Mouse (Mus musculus) adrenal gland (tissue): ENCODE results near the gene Pou6f1.
"Not testable (repeated sequence)": the region's sequence is repeated elsewhere in the genome, so short reads cannot be mapped to it uniquely, and the experiment has no call there.

Experiments used
- intact Hi-C: fragments of 180-260 bp; cut with DNase I; formaldehyde crosslinking; loops from one replicate; pipeline ENCODE4 v1.15.1; 2025

Pou6f1 gene

GRCm38 (mm10) chr15:100580108-100580507 is 19.7 kb downstream of the Pou6f1 start:
- intact Hi-C loops = no loop called here

- intact Hi-C loops = no loop called here
Measured at GRCm38 (mm10) chr15:100577972-100578371, 21.8 kb downstream of the Pou6f1 start.

- intact Hi-C loops = no loop called here
Measured at GRCm38 (mm10) chr15:100576810-100577209, 23.0 kb downstream of the Pou6f1 start.

GRCm38 (mm10) chr15:100576392-100576791 is 23.4 kb downstream of the Pou6f1 start:
- intact Hi-C loops = no loop called here

- intact Hi-C loops = no loop called here
Measured at GRCm38 (mm10) chr15:100575366-100575765, 24.4 kb downstream of the Pou6f1 start.

GRCm38 (mm10) chr15:100574378-100574777 is 25.4 kb downstream of the Pou6f1 start:
- intact Hi-C loops = no loop called here

GRCm38 (mm10) chr15:100573946-100574345 is 25.8 kb downstream of the Pou6f1 start:
- intact Hi-C loops = no loop called here

- intact Hi-C loops = no loop called here
Measured at GRCm38 (mm10) chr15:100569239-100569638, 30.5 kb downstream of the Pou6f1 start.

- intact Hi-C loops = no loop called here
Measured at GRCm38 (mm10) chr15:100566531-100566930, 33.3 kb downstream of the Pou6f1 start.

GRCm38 (mm10) chr15:100557705-100558433 is 41.9 kb downstream of the Pou6f1 start:
- intact Hi-C loops = no loop called here

GRCm38 (mm10) chr15:100556378-100556777 is 43.4 kb downstream of the Pou6f1 start:
- intact Hi-C loops = no loop called here

GRCm38 (mm10) chr15:100555965-100556364 is 43.8 kb downstream of the Pou6f1 start:
- intact Hi-C loops = no loop called here

- intact Hi-C loops = loop anchor here (5.0 kb wide), 1 partner anchor 61 kb away; no protein-coding TSS in a partner anchor
Measured at GRCm38 (mm10) chr15:100551326-100552307, 48.2 kb downstream of the Pou6f1 start, which contains the start of gene Tfcp2. Gene Tfcp2 (minus strand): TSS chr15:100552008.

- intact Hi-C loops = loop anchor here (5.0 kb wide), 1 partner anchor 62 kb away; no protein-coding TSS in a partner anchor
Measured at GRCm38 (mm10) chr15:100550280-100550679, 49.5 kb downstream of the Pou6f1 start.

GRCm38 (mm10) chr15:100543651-100544030 is 56.1 kb downstream of the Pou6f1 start:
- intact Hi-C loops = not testable (repeated sequence)

GRCm38 (mm10) chr15:100542876-100543650 is 56.7 kb downstream of the Pou6f1 start:
- intact Hi-C loops = not testable (repeated sequence)

GRCm38 (mm10) chr15:100541426-100541825 is 58.4 kb downstream of the Pou6f1 start:
- intact Hi-C loops = no loop called here

- intact Hi-C loops = not testable (repeated sequence)
Measured at GRCm38 (mm10) chr15:100541001-100541400, 58.8 kb downstream of the Pou6f1 start.

- intact Hi-C loops = loop anchor here (5.0 to 10.0 kb wide), 2 partner anchors 73 to 145 kb away; partner anchors contain the start of gene Cela1
Measured at GRCm38 (mm10) chr15:100539411-100539810, 60.4 kb downstream of the Pou6f1 start.

GRCm38 (mm10) chr15:100537913-100538312 is 61.9 kb downstream of the Pou6f1 start:
- intact Hi-C loops = loop anchor here (5.0 to 10.0 kb wide), 2 partner anchors 74 to 147 kb away; partner anchors contain the start of gene Cela1

- intact Hi-C loops = no loop called here
Measured at GRCm38 (mm10) chr15:100527900-100528299, 71.9 kb downstream of the Pou6f1 start.
